Mouse (Mus musculus) R1 (cell line): ENCODE measurements around the gene Mars.

Experiments
- DNase-seq: peaks from one replicate; pipeline ENCODE4 v3.0.0-alpha.2; 2018; ENCODE audit warnings: low read depth, low spot score

Mars gene

DNA sequence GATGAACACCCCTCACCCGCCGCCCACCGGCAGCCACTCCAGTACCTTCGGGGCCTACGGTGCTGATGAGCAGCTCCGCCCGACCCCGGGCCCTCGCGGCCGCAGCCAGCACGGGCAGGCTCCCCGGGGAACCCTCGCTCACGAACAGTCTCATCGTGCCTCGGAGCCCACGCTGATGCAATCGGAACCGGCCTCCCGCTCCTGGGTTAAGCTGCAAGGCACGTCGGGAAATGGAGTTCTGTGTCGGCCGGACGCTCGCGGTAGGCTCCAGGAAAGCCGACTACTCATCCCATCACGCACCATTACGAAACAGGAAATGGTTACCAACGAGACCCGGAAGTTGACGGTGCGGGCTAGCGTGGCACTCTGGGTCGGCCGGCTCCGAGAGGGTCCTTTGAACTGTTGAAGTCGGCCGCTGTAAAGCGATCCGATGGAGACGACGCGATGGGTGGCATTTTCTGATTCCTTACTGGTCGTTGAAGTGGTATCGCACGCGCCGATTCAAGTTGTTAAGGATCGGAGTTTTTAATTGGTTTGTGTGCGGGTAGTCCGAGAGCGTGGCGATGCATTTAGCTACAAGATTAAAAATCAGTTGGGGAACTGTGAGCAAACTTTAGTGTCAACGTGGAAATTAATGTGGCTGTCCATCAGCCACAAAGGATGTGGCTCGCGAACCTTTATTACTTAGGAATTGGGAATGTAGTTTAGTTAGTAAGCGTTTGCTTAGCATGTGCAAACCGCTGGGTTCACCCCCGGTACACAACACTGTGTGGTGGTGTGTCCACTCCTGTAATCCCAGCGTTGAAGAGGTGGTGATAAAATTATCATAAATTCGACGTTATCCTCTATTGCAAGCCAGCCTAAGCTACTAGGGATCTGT is at the start of gene Mars:
Gene Mars (minus strand): TSS at position 311 of the 880 bp plus-strand sequence.
- peak; percentile 99 for DNase-seq

DNA sequence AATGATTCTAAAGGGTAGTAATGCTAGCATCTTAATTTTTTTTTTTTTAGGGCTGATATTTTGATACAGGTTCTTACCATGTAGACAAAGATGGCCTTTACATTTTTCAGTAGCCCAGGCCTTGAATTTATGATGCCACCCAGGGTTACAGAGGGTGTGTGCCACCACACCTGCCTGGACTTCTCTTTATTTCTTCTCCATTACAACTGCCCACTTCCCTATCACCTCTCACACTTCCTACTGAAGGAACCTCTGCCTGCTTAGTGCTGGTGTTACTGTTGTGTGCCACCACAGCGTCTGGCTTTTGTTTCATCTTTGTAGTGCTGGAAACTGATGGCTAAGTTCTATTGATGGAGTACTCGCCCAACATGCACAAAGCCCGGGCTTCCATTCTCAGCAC is 49.1 kb upstream of the Mars start:
- no peak for DNase-seq

- DNase-seq = no peak
Measured at GRCm38 (mm10) chr10:127355336-127355735, 43.8 kb upstream of the Mars start.

- no peak for DNase-seq
Measured at GRCm38 (mm10) chr10:127353909-127354895, 42.6 kb upstream of the Mars start, which contains the start of gene Inhbe. Gene Inhbe (minus strand): TSS chr10:127354411.

GRCm38 (mm10) chr10:127352766-127353165 is 41.2 kb upstream of the Mars start:
- no peak for DNase-seq

DNA sequence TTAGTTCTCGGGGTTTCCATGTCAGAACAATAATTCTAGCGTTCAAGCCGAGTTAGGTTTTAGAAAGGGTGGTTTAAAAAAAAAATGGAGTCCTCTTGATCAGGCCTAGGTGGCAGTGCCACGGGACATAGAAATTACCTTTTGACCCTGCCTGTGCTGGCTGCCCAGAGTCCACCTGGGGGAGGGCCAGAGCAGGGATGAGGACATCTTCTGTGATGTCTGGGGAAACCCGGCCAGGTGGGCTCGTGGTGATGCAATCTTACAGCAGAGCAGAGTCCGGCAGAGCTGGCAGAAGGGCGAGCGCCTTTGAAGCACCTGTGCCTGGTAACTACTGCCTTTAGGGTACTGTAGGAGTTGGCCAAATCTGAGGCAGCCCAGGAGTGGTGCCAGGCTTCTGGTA is 40.6 kb upstream of the Mars start:
- no peak for DNase-seq

- no peak for DNase-seq
Measured at GRCm38 (mm10) chr10:127351719-127352118, 40.1 kb upstream of the Mars start.

GRCm38 (mm10) chr10:127351285-127351595 is 39.7 kb upstream of the Mars start:
- DNase-seq = no peak

DNA sequence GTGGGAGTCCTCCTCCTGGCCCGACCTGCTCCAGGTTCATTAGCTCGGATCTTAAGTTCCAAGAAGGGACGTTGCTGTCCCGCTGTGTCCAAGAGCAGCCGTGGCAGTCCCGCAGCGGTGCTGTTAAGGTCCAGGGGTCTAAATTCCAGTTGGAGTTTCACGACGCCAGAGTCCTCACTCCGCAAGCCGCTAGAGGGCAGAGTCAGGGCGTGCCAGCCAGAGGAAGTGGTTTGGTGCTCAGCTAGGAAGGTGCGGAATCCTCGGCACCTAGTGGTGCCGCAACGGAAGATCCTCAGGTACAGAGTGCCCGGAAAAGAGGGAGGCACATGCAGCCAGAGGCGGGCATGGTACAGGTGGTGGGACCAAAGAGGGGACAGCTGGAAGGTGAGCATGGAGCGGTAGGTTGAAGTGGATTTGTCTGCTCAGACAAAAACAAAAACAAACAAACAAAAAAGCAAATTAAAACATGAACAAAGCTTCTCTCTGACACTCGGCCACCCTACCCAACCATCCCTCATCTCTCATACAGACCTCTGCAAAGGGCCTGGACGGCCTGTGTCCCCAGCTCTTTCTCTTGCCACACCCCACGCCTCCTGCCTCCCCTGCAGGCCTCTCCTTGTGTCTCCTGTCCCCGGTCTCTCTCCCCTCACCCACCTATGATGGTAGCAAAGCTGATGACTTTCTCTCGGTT is 39.2 kb upstream of the Mars start:
- DNase-seq = peak; percentile 88

- DNase-seq = no peak
Measured at GRCm38 (mm10) chr10:127349810-127350209, 38.2 kb upstream of the Mars start.

GRCm38 (mm10) chr10:127348957-127349356 is 37.4 kb upstream of the Mars start:
- peak; percentile 80 for DNase-seq

- no peak for DNase-seq
Measured at GRCm38 (mm10) chr10:127346173-127346572, 34.6 kb upstream of the Mars start.

DNA sequence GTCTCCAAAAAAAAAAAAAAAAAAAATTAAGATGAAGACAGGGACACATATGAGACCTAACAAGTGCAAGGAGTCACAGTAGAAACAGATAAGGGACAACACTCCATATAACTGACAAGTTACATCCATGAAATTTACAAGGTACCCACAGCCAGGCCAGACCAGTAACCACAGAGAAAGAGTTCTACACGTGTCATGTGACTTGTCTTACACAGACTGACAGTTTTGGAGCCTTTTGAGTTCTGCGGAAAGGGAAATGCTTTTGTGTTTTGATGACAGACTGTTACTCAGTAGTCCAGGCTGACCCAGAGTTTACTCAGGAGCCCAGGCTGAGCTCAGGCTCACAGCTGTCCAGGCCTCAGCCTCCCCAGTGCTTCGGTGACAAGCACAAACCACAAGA is 31.4 kb upstream of the Mars start:
- DNase-seq = no peak

GRCm38 (mm10) chr10:127341891-127342639 is 30.5 kb upstream of the Mars start, which contains the start of gene Gli1:
Gene Gli1 (minus strand): TSS chr10:127341974.
- DNase-seq = peak; percentile 94

DNA sequence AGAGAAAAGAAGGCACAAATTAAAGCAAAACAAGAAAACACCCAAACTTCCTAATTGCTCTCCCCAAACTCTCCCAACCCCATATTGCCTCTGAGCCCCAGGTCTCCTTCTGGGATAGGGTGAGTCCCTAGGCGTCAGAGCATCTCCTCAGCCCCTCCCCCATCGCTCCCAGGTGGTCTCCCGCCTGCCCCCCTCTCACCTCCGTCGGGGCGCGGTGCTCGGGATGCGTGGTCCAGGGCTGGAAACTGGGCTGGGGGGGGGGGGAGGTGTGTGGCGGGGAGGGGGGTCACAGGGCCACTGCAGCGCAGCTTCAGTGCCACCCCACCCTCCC is 29.7 kb upstream of the Mars start:
- DNase-seq = no peak

GRCm38 (mm10) chr10:127340577-127341359 is 29.2 kb upstream of the Mars start:
- DNase-seq = no peak

DNA sequence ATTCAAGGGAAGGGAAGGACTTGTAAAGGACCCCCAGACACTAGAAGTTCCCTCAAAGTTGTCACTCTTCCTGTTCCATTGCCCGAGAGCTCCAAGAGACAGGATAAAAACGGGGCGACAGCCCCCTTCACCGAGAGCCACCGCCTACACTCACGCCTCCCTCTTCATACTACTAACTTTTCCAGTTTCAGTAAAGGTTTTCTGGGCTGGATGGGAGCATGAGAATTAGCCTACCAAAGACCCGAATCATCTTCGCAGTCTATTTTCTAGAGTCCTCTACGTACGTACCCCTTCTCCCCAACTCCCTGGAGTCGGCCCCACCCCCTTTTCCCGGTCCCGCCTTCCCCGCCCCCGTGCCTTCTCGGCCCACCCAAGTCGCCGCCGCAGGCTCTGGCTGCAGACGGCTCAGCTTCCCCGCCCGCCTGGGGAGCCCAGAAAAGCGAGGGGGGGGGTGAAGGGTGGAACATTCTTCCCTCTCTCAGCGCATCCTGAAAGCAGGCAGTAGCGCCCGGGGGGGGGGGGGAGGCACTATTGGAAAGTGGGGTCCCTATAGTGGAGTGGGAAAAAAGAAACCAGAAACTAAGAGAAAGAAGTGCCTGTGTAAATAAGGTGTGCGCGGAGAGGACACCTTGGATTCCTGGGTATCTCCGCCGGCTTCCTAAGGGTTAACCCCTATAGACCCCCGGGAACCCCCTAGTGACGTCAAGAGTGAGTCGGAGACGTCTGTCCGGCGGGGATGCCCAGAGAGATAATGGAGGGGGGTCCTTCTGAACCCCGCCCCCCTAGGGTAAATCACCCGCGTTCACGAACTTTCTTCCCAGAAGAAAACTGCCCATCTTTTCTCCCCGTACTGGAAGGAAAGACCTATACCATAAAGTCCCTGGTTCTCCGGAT is 28.3 kb upstream of the Mars start:
- DNase-seq = peak; percentile 73

DNA sequence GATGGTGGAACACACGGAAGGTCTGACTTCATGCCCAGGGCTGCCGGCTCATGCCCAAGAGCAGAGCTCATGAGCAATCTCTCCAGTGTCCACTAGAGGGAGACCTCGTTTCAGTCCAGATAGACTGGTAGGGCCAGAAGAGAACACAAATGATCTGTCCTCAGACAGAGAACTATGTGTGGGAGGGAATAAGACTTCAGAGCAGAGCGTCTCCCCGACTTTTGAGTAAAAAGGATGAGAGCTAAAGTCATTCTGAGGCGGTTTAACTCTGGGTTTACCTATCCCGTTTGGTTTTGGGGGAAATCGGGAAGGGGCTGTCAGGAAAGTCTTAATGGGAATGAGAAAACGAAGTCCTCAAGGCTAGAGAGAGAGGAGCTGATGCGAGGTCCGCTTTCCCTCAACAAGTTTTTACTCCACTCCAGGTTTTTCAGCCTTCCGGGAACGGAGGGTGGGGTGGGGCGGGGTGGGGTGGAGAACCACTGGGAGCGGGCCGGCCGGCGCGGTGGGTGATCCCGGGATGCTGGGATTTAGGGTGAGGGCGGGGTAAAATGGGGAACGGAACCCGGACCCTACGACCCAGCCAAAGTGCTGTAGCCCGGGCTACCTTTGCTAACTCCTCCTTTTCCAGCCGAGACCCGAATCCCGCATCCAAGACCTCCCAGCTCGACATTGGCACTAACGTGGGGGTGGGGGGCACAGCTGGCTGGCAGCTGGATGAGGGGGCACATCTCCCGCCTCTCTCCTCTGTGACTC is 27.5 kb upstream of the Mars start:
- peak; percentile 95 for DNase-seq
